Mouse (Mus musculus) intestine, embryonic 16.5 days (tissue): Measurements from ENCODE around the gene Tm9sf4. TPM values are rescaled to one million over a fixed set of nuclear protein-coding genes. Genes with fewer than 3 reads are reported as not detected.

ENCODE experiments used
- ATAC-seq: fragments of 200-750 bp; cut with Nextera tagmentation; 2 replicates; pipeline ENCODE4 v1.8.0; 2017; ENCODE audit warnings: moderate TSS enrichment, moderate library complexity
- H3K27ac ChIP-seq: fragments of 300-500 bp; sonication (generic); 2 replicates; pipeline ENCODE4 v1.5.1; 2014; ENCODE audit warnings: mild to moderate bottlenecking, low read length
- H3K27me3 ChIP-seq: fragments of 300-500 bp; sonication (generic); replicated peaks from 2 replicates; pipeline ENCODE4 v1.6.1; 2014; ENCODE audit warnings: low read length, control low read depth, mixed read lengths; ENCODE audit not compliant: control insufficient read depth, insufficient read depth
- H3K36me3 ChIP-seq: fragments of 300-500 bp; sonication (generic); 2 replicates; pipeline ENCODE4 v1.6.1; 2014; ENCODE audit warnings: low read length, control low read depth; ENCODE audit not compliant: control insufficient read depth, insufficient read depth
- H3K4me1 ChIP-seq: fragments of 300-500 bp; sonication (generic); 2 replicates; pipeline ENCODE4 v1.6.1; 2014; ENCODE audit warnings: low read length, control low read depth, mixed read lengths; ENCODE audit not compliant: control insufficient read depth, insufficient read depth
- H3K4me2 ChIP-seq: fragments of 300-500 bp; sonication (generic); 2 replicates; pipeline ENCODE4 v1.6.1; 2014; ENCODE audit warnings: low read depth, low read length, control low read depth
- H3K4me3 ChIP-seq: fragments of 300-500 bp; sonication (generic); 2 replicates; pipeline ENCODE4 v1.5.1; 2014; ENCODE audit warnings: mild to moderate bottlenecking, low read length
- H3K9ac ChIP-seq: fragments of 300-500 bp; sonication (generic); 2 replicates; pipeline ENCODE4 v1.6.1; 2014; ENCODE audit warnings: low read depth, low read length
- H3K9me3 ChIP-seq: fragments of 300-500 bp; sonication (generic); 2 replicates; pipeline ENCODE4 v1.6.1; 2016; ENCODE audit warnings: low read length, control low read depth; ENCODE audit not compliant: control insufficient read depth
- WGBS: fragments of 180-500 bp; shearing (Covaris S2); extraction: QIAGEN DNeasy Blood & Tissue Kit; methylation state at CpG from one replicate; pipeline ENCODE4 v1.1.7; 2014; 5-methylcytosine and 5-hydroxymethylcytosine counted together
- polyA plus RNA-seq: library from polyadenylated mRNA; unstranded; fragments of >200 nt; fragmentation: Nextera tagmentation; extraction: Ambion mirVana; gene quantifications from 2 replicates; pipeline ENCODE4 v1.2.1, GENCODE M21; 2015

Tm9sf4 gene
- polyA plus RNA-seq, 1 experiment from 2014 or later: 101 TPM

DNA sequence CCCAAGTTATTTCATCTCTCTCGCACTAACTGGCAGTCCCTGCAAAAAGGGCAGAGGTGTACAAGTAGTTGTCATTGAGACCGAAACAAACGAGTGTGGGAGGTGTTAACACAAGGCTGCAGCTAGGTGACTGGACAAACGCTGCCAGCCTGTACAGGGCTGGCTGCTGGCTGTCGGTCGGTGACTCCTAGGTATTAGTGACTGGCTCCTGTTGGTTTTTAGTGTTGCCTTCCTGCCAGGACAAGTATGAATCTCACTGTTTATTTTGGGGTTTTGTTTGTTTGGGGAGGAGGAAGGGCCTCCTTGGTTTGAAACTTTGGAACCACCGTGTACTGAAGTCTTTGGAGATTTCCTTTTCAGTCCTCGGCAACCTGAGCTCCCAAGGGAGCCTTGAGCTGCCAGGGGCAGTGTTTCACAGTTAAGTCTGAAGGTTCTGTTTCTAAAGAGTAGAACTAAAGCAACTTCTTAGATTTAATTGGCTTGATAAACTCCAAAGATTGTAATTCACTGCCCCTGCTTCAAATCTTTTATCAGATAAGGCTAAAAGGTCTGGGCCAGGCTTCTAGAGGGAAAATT lies 15.0 kb downstream of the Tm9sf4 start:
- no peaks in the 10 kb centered on the region for H3K9me3 ChIP-seq
- H3K36me3 ChIP-seq: no peaks in the 10 kb centered on the region
- H3K9ac ChIP-seq: no peak overlapping the region
- H3K27ac ChIP-seq: no peak overlapping the region
- 53% methylated on average over 8 of the region's 8 CpGs for WGBS
- H3K4me3 ChIP-seq: no peak overlapping the region
- peaks cover 4% of the 10 kb centered on the region for H3K4me1 ChIP-seq
- ATAC-seq: no peak
- no peaks in the 10 kb centered on the region for H3K27me3 ChIP-seq
- no peak overlapping the region for H3K4me2 ChIP-seq

GRCm38 (mm10) chr2:153177188-153177587 lies 16.1 kb downstream of the Tm9sf4 start:
- Histone ChIP-seq H3K27me3 (no peaks in the 10 kb centered on the region), H3K4me2 (no peak overlapping the region), H3K9me3 (no peaks in the 10 kb centered on the region), H3K27ac (no peak overlapping the region), H3K36me3 (no peaks in the 10 kb centered on the region; the same call in 1 of the 2 replicates), H3K4me3 (no peak overlapping the region), H3K9ac (no peak overlapping the region), H3K4me1 (peaks cover 4% of the 10 kb centered on the region; the same call in 1 of the 2 replicates)
- WGBS: 78% methylated on average over 3 of the region's 3 CpGs
- no peak for ATAC-seq

DNA sequence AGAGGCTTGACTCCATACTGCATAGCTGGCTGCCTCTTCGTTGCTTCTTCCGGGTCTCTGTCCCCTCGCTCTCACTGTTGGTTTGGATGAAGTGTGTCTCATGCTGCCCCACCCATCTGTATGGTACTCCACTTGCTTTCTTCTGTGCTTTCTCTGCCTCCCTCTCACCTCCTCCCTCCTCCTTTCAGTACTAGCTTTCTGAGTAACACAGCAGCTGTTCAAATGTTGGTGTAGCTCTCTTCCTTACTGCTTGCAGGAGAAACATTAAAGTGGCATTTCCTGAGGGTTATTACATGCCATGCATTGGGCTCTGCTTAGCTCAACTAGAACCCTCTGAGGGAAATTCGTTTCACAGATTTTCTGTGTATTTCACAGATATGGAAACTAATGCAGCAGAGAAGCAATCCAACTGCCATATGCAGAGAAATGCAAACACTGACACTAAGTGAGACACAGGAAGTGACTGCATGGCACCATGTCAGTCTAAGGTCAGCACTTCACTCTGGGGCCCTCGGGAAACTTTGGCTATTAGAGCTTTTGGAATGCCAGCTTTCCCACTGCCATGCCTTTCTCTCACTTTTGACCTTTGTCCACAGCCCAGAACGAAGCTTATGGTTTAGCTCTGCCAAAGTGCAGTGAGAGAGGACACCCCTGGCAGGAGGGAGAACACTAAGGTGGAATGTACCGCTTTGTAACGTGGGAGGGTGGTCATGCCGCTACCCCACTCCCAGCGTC lies 18.2 kb downstream of the Tm9sf4 start:
- no peak overlapping the region for H3K4me2 ChIP-seq
- no peak for ATAC-seq
- 75% methylated on average over 10 of the region's 10 CpGs for WGBS
- H3K4me3 ChIP-seq: no peak overlapping the region
- no peaks in the 10 kb centered on the region for H3K9me3 ChIP-seq
- peaks cover 4% of the 10 kb centered on the region; the same call in 1 of the 2 replicates for H3K4me1 ChIP-seq
- H3K9ac ChIP-seq: no peak overlapping the region
- no peak overlapping the region for H3K27ac ChIP-seq
- H3K36me3 ChIP-seq: peaks cover 4% of the 10 kb centered on the region
- no peaks in the 10 kb centered on the region for H3K27me3 ChIP-seq

DNA sequence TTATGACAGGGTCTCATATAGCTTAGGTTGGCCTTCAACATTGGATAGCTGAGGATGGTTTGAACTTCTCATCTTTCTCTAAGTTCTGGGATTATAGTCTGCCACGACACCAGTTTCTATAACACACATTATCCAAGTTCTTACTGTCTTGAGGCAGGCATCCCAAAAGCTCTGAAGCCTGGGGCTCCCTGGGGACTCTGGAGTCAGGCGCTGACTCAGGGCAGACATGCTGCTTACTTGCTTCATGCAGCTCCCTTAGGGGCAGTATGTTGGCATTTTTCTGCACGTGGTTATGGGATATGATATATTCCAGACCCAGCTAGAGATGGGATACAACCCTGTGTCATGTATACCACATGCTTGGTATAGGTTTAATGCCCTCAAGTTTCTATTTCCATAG lies 18.9 kb downstream of the Tm9sf4 start:
- Histone ChIP-seq H3K27ac (no peak overlapping the region), H3K9ac (no peak overlapping the region), H3K4me1 (peaks cover 4% of the 10 kb centered on the region; the same call in 1 of the 2 replicates), H3K27me3 (no peaks in the 10 kb centered on the region), H3K4me3 (no peak overlapping the region), H3K4me2 (no peak overlapping the region), H3K9me3 (no peaks in the 10 kb centered on the region), H3K36me3 (peaks cover 4% of the 10 kb centered on the region)
- 82% methylated on average over 3 of the region's 3 CpGs for WGBS
- no peak for ATAC-seq

DNA sequence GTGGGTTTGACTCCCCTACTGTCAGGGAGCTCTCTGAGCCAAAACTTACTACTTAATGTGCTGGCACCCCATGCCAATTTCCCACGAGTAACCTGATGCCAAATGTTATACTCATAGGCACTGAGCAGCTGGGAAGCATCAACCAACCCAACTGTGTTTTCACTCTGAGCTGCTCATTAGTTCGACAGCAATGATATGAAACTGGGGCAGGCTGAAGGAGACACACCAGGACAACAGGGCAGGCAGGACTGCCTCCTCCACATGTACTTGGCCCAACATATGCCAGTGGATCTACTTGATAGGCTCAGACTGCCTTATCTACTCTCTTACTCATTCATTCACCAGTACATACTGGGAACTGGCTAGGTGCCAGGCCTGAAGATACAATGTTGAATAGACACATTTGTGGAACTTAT lies 25.1 kb downstream of the Tm9sf4 start:
- Histone ChIP-seq H3K27me3 (no peaks in the 10 kb centered on the region), H3K36me3 (peaks cover 19% of the 10 kb centered on the region), H3K4me2 (no peak overlapping the region), H3K9ac (no peak overlapping the region), H3K4me3 (no peak overlapping the region), H3K27ac (no peak overlapping the region), H3K4me1 (0 out of 2 replicates have a peak, but pooled peaks cover 3% of the 10 kb centered on the region), H3K9me3 (no peaks in the 10 kb centered on the region)
- peak; percentile 61; the same call in 1 of the 2 replicates for ATAC-seq
- WGBS: 67% methylated on average over 2 of the region's 2 CpGs

DNA sequence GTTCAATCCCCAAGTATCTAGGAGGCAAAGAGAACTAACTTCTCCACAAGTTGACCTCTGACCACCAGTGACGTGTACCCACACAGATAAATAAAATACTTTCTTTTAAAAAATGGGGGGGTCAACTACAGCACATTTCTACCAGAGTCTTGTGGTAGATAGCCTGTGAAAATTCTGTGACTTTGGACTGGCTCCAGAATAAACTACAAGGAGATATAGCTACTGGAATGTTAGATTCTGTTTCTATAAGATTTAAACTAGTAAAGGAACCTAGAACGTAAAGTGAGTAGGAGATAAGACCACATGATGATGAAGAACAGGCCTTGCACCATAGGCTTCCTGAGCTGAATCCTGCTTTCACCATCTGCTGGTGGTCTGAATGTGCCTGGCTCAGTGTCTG lies 26.7 kb downstream of the Tm9sf4 start:
- H3K4me3 ChIP-seq: no peak overlapping the region
- H3K4me2 ChIP-seq: no peak overlapping the region
- H3K36me3 ChIP-seq: peaks cover 22% of the 10 kb centered on the region
- no peaks in the 10 kb centered on the region for H3K9me3 ChIP-seq
- 0 out of 2 replicates have a peak, but pooled peaks cover 3% of the 10 kb centered on the region for H3K4me1 ChIP-seq
- H3K27ac ChIP-seq: no peak overlapping the region
- H3K9ac ChIP-seq: no peak overlapping the region
- no peaks in the 10 kb centered on the region for H3K27me3 ChIP-seq
- WGBS: 72% methylated on average over 2 of the region's 2 CpGs
- ATAC-seq: no peak

DNA sequence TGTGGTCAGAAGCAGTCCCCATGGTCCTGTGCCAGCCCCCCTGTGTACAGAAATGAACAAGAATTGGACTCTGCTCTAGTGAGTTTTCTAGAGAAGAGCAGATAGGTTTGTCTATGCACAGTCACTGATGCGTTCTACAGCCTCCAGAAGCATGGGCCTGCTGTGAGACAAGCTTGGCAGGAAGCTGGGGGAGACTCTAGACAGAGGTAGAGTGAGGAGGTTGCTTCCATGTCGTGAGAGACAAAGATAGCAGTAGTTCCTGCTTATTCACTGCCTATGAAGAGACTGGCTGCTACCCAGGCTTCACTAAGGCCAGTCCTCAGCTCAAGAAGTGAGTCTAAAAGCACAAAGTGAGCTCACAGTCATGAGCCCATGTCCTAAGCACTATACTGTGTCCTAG lies 30.1 kb downstream of the Tm9sf4 start:
- WGBS: 85% methylated on average over 2 of the region's 2 CpGs

GRCm38 (mm10) chr2:153194255-153194654 lies 33.2 kb downstream of the Tm9sf4 start:
- no peaks in the 10 kb centered on the region for H3K27me3 ChIP-seq
- 0 out of 2 replicates have a peak, but pooled peaks cover 3% of the 10 kb centered on the region for H3K4me1 ChIP-seq
- H3K36me3 ChIP-seq: peaks cover 29% of the 10 kb centered on the region
- no peak overlapping the region for H3K27ac ChIP-seq
- no peak for ATAC-seq
- WGBS: 96% methylated on average over 3 of the region's 3 CpGs
- H3K4me2 ChIP-seq: no peak overlapping the region
- H3K9me3 ChIP-seq: no peaks in the 10 kb centered on the region
- no peak overlapping the region for H3K9ac ChIP-seq
- H3K4me3 ChIP-seq: no peak overlapping the region

More for the DNA sequence above, 30.1 kb downstream of the Tm9sf4 start:
- H3K4me2 ChIP-seq: no peak overlapping the region
- no peak overlapping the region for H3K9ac ChIP-seq
- no peak overlapping the region for H3K27ac ChIP-seq
- H3K9me3 ChIP-seq: no peaks in the 10 kb centered on the region
- no peak overlapping the region for H3K4me3 ChIP-seq
- H3K27me3 ChIP-seq: no peaks in the 10 kb centered on the region
- ATAC-seq: no peak
- peaks cover 33% of the 10 kb centered on the region for H3K36me3 ChIP-seq
- 0 out of 2 replicates have a peak, but pooled peaks cover 3% of the 10 kb centered on the region for H3K4me1 ChIP-seq

DNA sequence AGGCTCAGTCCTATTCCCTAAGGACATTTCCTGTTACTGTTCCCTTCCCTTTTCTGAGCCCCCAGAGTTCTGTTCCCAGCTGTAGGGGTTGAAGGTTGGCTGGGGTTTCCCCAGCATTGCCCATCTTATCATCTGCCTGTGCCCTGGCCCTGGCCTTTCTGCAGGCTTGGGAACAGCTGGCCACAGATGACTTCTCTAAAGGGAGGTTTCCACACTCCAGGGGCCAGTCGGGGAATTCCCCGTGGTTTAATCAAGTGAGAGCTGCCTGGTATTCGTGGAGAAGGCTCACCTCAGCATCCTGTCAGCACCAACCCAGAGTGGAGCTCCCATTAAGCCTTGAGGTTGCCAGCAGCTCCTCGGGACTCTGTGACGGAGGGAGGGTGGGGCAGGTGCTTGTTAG lies 37.4 kb downstream of the Tm9sf4 start:
- no peaks in the 10 kb centered on the region for H3K27me3 ChIP-seq
- H3K9me3 ChIP-seq: no peaks in the 10 kb centered on the region
- H3K4me3 ChIP-seq: no peak overlapping the region
- 79% methylated on average over 5 of the region's 5 CpGs for WGBS
- H3K36me3 ChIP-seq: peaks cover 28% of the 10 kb centered on the region
- H3K4me1 ChIP-seq: 0 out of 2 replicates have a peak, but pooled peaks cover 3% of the 10 kb centered on the region
- ATAC-seq: no peak
- no peak overlapping the region for H3K27ac ChIP-seq
- no peak overlapping the region for H3K9ac ChIP-seq
- no peak overlapping the region for H3K4me2 ChIP-seq
